Mouse (Mus musculus): ENCODE results near the gene Arhgap25. TPM values are rescaled to one million over a fixed set of nuclear protein-coding genes. Genes with fewer than 3 reads are reported as not detected.

Gene Arhgap25
- total and polyA plus RNA-seq, 3 experiments: 3.4 to 5.2 TPM; not detected in 1

DNA sequence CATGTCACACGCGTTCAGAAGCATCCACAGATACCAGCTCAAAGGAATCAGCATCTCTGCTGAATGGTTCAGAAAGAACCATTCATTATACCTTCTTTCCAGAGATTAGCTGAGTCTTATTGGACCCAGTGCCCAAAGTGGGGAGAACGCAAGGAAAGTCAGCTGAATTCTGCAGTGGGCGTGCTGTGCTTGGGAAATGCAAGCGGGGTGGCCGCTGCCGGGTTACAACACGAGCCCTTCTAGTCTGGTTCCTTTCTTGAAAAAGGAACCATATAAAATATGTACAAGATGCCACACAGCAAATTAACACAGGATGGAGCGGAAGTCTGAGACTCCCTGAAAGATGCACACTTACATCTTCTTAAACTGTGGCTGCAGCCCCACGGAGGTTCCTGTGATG is 7.9 kb downstream of the Arhgap25 start:
- H3K9ac ChIP-seq (ENCODE audit: control insufficient read depth, low read depth, low read length, poor library complexity, severe bottlenecking): no peak overlapping the region
- no peak for TF ChIP-seq GABPA (IDR thresholded peaks at IDR 0.05; ENCODE audit: low read depth, low read length)
- H3K79me2 ChIP-seq (ENCODE audit: control insufficient read depth, insufficient read depth, low read length, poor library complexity): no peaks in the 10 kb centered on the region
- no peak overlapping the region for H3K4me3 ChIP-seq (ENCODE audit: control insufficient read depth in 1 of 2, insufficient read depth in 1 of 2, low read depth in 2 of 2, low read length in 2 of 2)
- H3K9me3 ChIP-seq (replicated peaks; ENCODE audit: insufficient read depth, low read length): no peaks in the 10 kb centered on the region
- H3K36me3 ChIP-seq (ENCODE audit: control insufficient read depth in 1 of 2, insufficient read depth in 2 of 2, low read length in 2 of 2): peaks cover 0 to 6% of the 10 kb centered on the region in 2 experiments; a peak in 1 of 4 replicates
- H3K27me3 ChIP-seq (ENCODE audit: control insufficient read depth in 1 of 2, insufficient read depth in 2 of 2, low read length in 2 of 2): no peaks in the 10 kb centered on the region
- DNase-seq (ENCODE audit: low read depth, low spot score): no peak
- H3K27ac ChIP-seq (ENCODE audit: control insufficient read depth, low read depth, low read length): no peak overlapping the region
- H3K4me1 ChIP-seq (ENCODE audit: control insufficient read depth in 1 of 2, insufficient read depth in 2 of 2, low read length in 2 of 2): peaks cover 0 to 6% of the 10 kb centered on the region in 2 experiments; a peak in 3 of 4 replicates

DNA sequence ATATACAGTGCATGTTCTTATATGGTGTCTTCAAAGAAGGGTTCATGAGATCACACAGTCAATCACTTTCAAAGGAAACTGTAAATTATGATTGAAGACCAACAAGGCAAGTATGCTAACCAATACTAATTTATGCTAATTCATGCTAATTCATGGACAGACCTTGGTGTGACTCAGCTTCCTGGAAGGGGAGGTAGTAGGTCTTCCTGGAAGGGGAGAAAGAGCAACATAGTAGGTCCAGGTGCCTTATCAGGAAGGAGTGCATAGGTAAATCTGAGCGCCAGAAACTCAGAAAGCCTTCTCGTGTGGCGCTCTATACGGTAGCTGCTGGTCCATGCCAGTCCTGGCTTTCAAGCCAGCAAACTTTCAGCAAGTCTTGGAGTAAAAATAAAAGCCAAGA is 8.8 kb downstream of the Arhgap25 start:
- Histone ChIP-seq H3K79me2 (ENCODE audit: control insufficient read depth, insufficient read depth, low read length, poor library complexity) (no peaks in the 10 kb centered on the region), H3K9me3 (replicated peaks; ENCODE audit: insufficient read depth, low read length) (no peaks in the 10 kb centered on the region), H3K27ac (ENCODE audit: control insufficient read depth, low read depth, low read length) (no peak overlapping the region), H3K4me1 (ENCODE audit: control insufficient read depth in 1 of 2, insufficient read depth in 2 of 2, low read length in 2 of 2) (peaks cover 0 to 3% of the 10 kb centered on the region in 2 experiments; a peak in 3 of 4 replicates), H3K4me3 (ENCODE audit: control insufficient read depth in 1 of 2, insufficient read depth in 1 of 2, low read depth in 2 of 2, low read length in 2 of 2) (no peak overlapping the region), H3K36me3 (ENCODE audit: control insufficient read depth in 1 of 2, insufficient read depth in 2 of 2, low read length in 2 of 2) (peaks cover 0 to 2% of the 10 kb centered on the region in 2 experiments; a peak in 1 of 4 replicates), H3K27me3 (ENCODE audit: control insufficient read depth in 1 of 2, insufficient read depth in 2 of 2, low read length in 2 of 2) (no peaks in the 10 kb centered on the region), H3K9ac (ENCODE audit: control insufficient read depth, low read depth, low read length, poor library complexity, severe bottlenecking) (no peak overlapping the region)
- TF ChIP-seq EP300 (IDR thresholded peaks at IDR 0.05; ENCODE audit: low read depth in 1 of 2, low read length in 2 of 2) (no peak), SIN3A (IDR thresholded peaks at IDR 0.05; ENCODE audit: low read length) (no peak), ZC3H11A (IDR thresholded peaks at IDR 0.05; ENCODE audit: low read depth, low read length) (no peak), POLR2A (IDR thresholded peaks at IDR 0.05; ENCODE audit: control insufficient read depth in 1 of 2, insufficient read depth in 1 of 2, low read depth in 1 of 2, low read length in 2 of 2, poor library complexity in 1 of 2) (no peak), USF1 (IDR thresholded peaks at IDR 0.05; ENCODE audit: low read depth, low read length) (no peak), ZMIZ1 (IDR thresholded peaks at IDR 0.05; ENCODE audit: low read depth, low read length) (no peak), CHD1 (IDR thresholded peaks at IDR 0.05; ENCODE audit: low read depth, low read length) (no peak), MYB (IDR thresholded peaks at IDR 0.05; ENCODE audit: low read depth, low read length) (no peak), ZNF384 (IDR thresholded peaks at IDR 0.05; ENCODE audit: low read depth, low read length) (no peak), POLR2AphosphoS2 (IDR thresholded peaks at IDR 0.05; ENCODE audit: low read length) (no peak), MYC (IDR thresholded peaks at IDR 0.05; ENCODE audit: low read depth, low read length) (no peak), ELF1 (IDR thresholded peaks at IDR 0.05; ENCODE audit: low read depth, low read length) (no peak), UBTF (IDR thresholded peaks at IDR 0.05; ENCODE audit: borderline replicate concordance, insufficient read depth, low read depth, low read length) (no peak), TCF12 (IDR thresholded peaks at IDR 0.05; ENCODE audit: low read depth, low read length) (no peak), E2F4 (IDR thresholded peaks at IDR 0.05; ENCODE audit: borderline replicate concordance, low read depth, low read length) (no peak), TBP (IDR thresholded peaks at IDR 0.05; ENCODE audit: low read depth, low read length) (no peak), NELFE (IDR thresholded peaks at IDR 0.05; ENCODE audit: low read depth, low read length) (no peak), HCFC1 (IDR thresholded peaks at IDR 0.05; ENCODE audit: low read depth, low read length) (no peak), RAD21 (IDR thresholded peaks at IDR 0.05; ENCODE audit: low read depth, low read length) (no peak), ZKSCAN1 (IDR thresholded peaks at IDR 0.05; ENCODE audit: low read depth, low read length) (no peak; the same call in 1 of the 2 replicates)
- DNase-seq (ENCODE audit: low read depth, low spot score): no peak

Data from MEL (cell line).